8 mouse cellular contexts compared by ENCODE assay signal in the genomic region with DNA sequence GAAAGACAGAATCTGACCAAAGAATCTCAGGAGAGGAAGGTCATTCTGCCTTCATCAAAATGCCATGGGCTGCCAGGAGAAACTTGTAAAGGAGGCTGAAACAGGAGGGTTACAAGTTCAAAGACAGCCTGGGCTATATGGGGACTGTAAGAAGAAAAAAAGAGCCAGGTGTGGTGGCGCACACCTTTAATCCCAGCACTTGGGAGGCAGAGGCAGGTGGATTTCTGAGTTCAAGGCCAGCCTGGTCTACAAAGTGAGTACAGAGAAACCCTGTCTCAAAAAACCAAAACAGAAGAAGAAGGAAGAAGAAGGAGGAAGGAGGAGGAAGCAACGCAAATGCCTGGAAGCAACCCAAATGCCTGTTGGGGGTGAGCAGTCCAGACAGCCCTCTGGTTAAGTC. TPM values are rescaled to one million over a fixed set of nuclear protein-coding genes. Genes with fewer than 3 reads are reported as not detected.
DNase-seq lines count a peak whose midpoint lies in the region; ATAC-seq and TF ChIP-seq lines count a peak whose summit lies in the region.

A gene (plus strand): TSS at position 301 of the 400 bp plus-strand sequence.

- WGBS in liver, adult 2 months, result 58% methylated on average over 2 of the region's 2 CpGs
- 72% methylated on average over 2 of the region's 2 CpGs for WGBS in embryonic facial prominence, embryonic 13.5 days
- 65% methylated on average over 2 of the region's 2 CpGs for WGBS in heart, embryonic 16.5 days
- WGBS in neural tube, embryonic 14.5 days, result 89% methylated on average over 2 of the region's 2 CpGs

- peaks cover 4% of the 10 kb centered on the region for H3K4me1 ChIP-seq in liver, adult 2 months (ENCODE audit: control insufficient read depth, insufficient read depth, low read length)
- peaks cover 7% of the 10 kb centered on the region for H3K4me1 ChIP-seq in embryonic facial prominence, embryonic 13.5 days
- 0 out of 2 replicates have a peak, but pooled peaks cover 2% of the 10 kb centered on the region for H3K4me1 ChIP-seq in heart, embryonic 16.5 days (ENCODE audit: control insufficient read depth, insufficient read depth, low read length)
- H3K4me1 ChIP-seq in neural tube, embryonic 14.5 days (ENCODE audit: control insufficient read depth, insufficient read depth, low read length), result peaks cover 9% of the 10 kb centered on the region; the same call in 1 of the 2 replicates

- DNase-seq in liver, adult 2 months (ENCODE audit: extremely low read depth, low read depth, low spot score), result no peak
- DNase-seq in liver, result no peak
- DNase-seq in left cerebral cortex, postnatal 4 days, result no peak
- DNase-seq in cerebellum, adult 9-11 months, result no peak
- no peak for DNase-seq in frontal cortex, postnatal 25 days (ENCODE audit: low spot score in 2 of 2)

- H3K9ac ChIP-seq in liver, adult 2 months (ENCODE audit: low read depth, low read length), result peak within 1 kb of the TSS; percentile 92
- H3K9ac ChIP-seq in embryonic facial prominence, embryonic 13.5 days, result peak within 1 kb of the TSS; percentile 71
- peak within 1 kb of the TSS; percentile 81 for H3K9ac ChIP-seq in heart, embryonic 16.5 days (ENCODE audit: low read length)
- peak within 1 kb of the TSS; percentile 41; the same call in 1 of the 2 replicates for H3K9ac ChIP-seq in neural tube, embryonic 14.5 days (replicated peaks; ENCODE audit: low read depth, low read length)

- peak within 1 kb of the TSS; percentile 89 for H3K4me2 ChIP-seq in embryonic facial prominence, embryonic 13.5 days
- H3K4me2 ChIP-seq in heart, embryonic 16.5 days (ENCODE audit: low read depth, low read length), result peak within 1 kb of the TSS; percentile 96
- peak within 1 kb of the TSS; percentile 61 for H3K4me2 ChIP-seq in neural tube, embryonic 14.5 days (ENCODE audit: low read depth, low read length)

- TF ChIP-seq CTCF in liver, adult 2 months (IDR thresholded peaks at IDR 0.05; ENCODE audit: low read depth, low read length), result no peak

- H3K79me2 ChIP-seq in liver, adult 2 months (ENCODE audit: control insufficient read depth, insufficient read depth, low read length), result peaks cover 15% of the 10 kb centered on the region

- peak within 1 kb of the TSS; percentile 97 for H3K27ac ChIP-seq in liver, adult 2 months (replicated peaks; ENCODE audit: insufficient read depth, low read depth, low read length)
- no peak within 1 kb of the TSS for H3K27ac ChIP-seq in embryonic facial prominence, embryonic 13.5 days
- peak within 1 kb of the TSS; percentile 57; the same call in 1 of the 2 replicates for H3K27ac ChIP-seq in heart, embryonic 16.5 days (ENCODE audit: low read length)
- H3K27ac ChIP-seq in neural tube, embryonic 14.5 days (ENCODE audit: low read depth, low read length), result no peak within 1 kb of the TSS

- no peak for TF ChIP-seq POLR2A in liver, adult 2 months (IDR thresholded peaks at IDR 0.05; ENCODE audit: extremely low read depth, insufficient read depth, low read length)

- H3K9me3 ChIP-seq in embryonic facial prominence, embryonic 13.5 days, result no peaks in the 10 kb centered on the region
- no peaks in the 10 kb centered on the region for H3K9me3 ChIP-seq in heart, embryonic 16.5 days (replicated peaks; ENCODE audit: control insufficient read depth, low read length)
- H3K9me3 ChIP-seq in neural tube, embryonic 14.5 days (ENCODE audit: control insufficient read depth, low read length), result no peaks in the 10 kb centered on the region

- H3K36me3 ChIP-seq in liver, adult 2 months (ENCODE audit: control insufficient read depth, insufficient read depth, low read length), result 0 out of 2 replicates have a peak, but pooled peaks cover 2% of the 10 kb centered on the region
- H3K36me3 ChIP-seq in embryonic facial prominence, embryonic 13.5 days, result no peaks in the 10 kb centered on the region
- no peaks in the 10 kb centered on the region for H3K36me3 ChIP-seq in heart, embryonic 16.5 days (ENCODE audit: control insufficient read depth, insufficient read depth)
- H3K36me3 ChIP-seq in neural tube, embryonic 14.5 days (ENCODE audit: control insufficient read depth, insufficient read depth, low read length), result no peaks in the 10 kb centered on the region

- no peaks in the 10 kb centered on the region for H3K27me3 ChIP-seq in liver, adult 2 months (ENCODE audit: control insufficient read depth, insufficient read depth, low read length)
- 0 out of 2 replicates have a peak, but pooled peaks cover 6% of the 10 kb centered on the region for H3K27me3 ChIP-seq in embryonic facial prominence, embryonic 13.5 days
- no peaks in the 10 kb centered on the region for H3K27me3 ChIP-seq in heart, embryonic 16.5 days (ENCODE audit: control insufficient read depth, insufficient read depth, low read length)
- no peaks in the 10 kb centered on the region for H3K27me3 ChIP-seq in neural tube, embryonic 14.5 days (ENCODE audit: control insufficient read depth, insufficient read depth, low read length)

- intact Hi-C loops in left cerebral cortex, postnatal 4 days (cut with DNase I), result no loop called here

- H3K4me3 ChIP-seq in liver, adult 2 months (ENCODE audit: insufficient read depth, low read depth, low read length), result peak within 1 kb of the TSS; percentile 89
- H3K4me3 ChIP-seq in embryonic facial prominence, embryonic 13.5 days, result peak within 1 kb of the TSS; percentile 49
- H3K4me3 ChIP-seq in heart, embryonic 16.5 days (ENCODE audit: low read length), result peak within 1 kb of the TSS; percentile 70
- H3K4me3 ChIP-seq in neural tube, embryonic 14.5 days (ENCODE audit: low read depth, low read length), result peak within 1 kb of the TSS; percentile 28

- no peak for ATAC-seq in embryonic facial prominence, embryonic 13.5 days (ENCODE audit: insufficient number of reproducible peaks, insufficient read depth, low FRiP score, low TSS enrichment, low read depth)
- no peak for ATAC-seq in heart, embryonic 16.5 days (replicated peaks; ENCODE audit: extremely low read depth, insufficient read depth, low FRiP score)
- ATAC-seq in neural tube, embryonic 14.5 days (ENCODE audit: low read depth), result no peak

RNA-seq across cellular contexts. Expression of the gene that starts here (rescaled TPM):
- total RNA-seq in liver, adult 2 months (2014; rRNA removed), result 551 and 607 TPM in 2 replicates
- polyA plus RNA-seq in liver, adult 2 months (2012; rRNA removed), result 109 and 194 TPM in 2 replicates
- 16.4 and 18.9 TPM in 2 replicates for polyA plus RNA-seq in embryonic facial prominence, embryonic 13.5 days (2015; fragmentation: Nextera tagmentation; extraction: Ambion mirVana)
- polyA plus RNA-seq in heart, embryonic 16.5 days (2015; fragmentation: Nextera tagmentation; extraction: Ambion mirVana), result 60.9 and 128 TPM in 2 replicates
- 10 to 100 TPM; 18.4 to 32.1 TPM for total RNA-seq in left cerebral cortex, postnatal 4 days (2021)
- polyA plus RNA-seq in neural tube, embryonic 14.5 days (2014; fragmentation: Nextera tagmentation; extraction: Ambion mirVana), result 13.6 and 40.5 TPM in 2 replicates

Comparison
In these comparisons a context has a peak if more than half of its experiments do, and no peak if none do; other contexts are left out.
1. RNA of the gene that starts here (total RNA-seq): 551 to 607 TPM in liver, adult 2 months; 18.4 to 32.1 TPM in left cerebral cortex, postnatal 4 days; every median in the first group is over 10 times any median in the second.
2. H3K27ac ChIP-seq: peak in liver, adult 2 months (single experiment) and heart, embryonic 16.5 days (single experiment); none in embryonic facial prominence, embryonic 13.5 days (single experiment) and neural tube, embryonic 14.5 days (single experiment).
3. H3K4me3 ChIP-seq: peak in every context shown above with its lines; median percentile 89 in liver, adult 2 months; 70 in heart, embryonic 16.5 days; 49 in embryonic facial prominence, embryonic 13.5 days; 28 in neural tube, embryonic 14.5 days.
4. H3K9ac ChIP-seq: peak in every context shown above with its lines; median percentile 92 in liver, adult 2 months; 81 in heart, embryonic 16.5 days; 71 in embryonic facial prominence, embryonic 13.5 days; 41 in neural tube, embryonic 14.5 days.
5. Peak in every context shown above with its lines, with median percentiles within 50 percentile points of each other: H3K4me2 ChIP-seq.